Mouse (Mus musculus) forebrain, embryonic 13.5 days (tissue): Measurements from ENCODE around the gene Ankrd26. TPM values are rescaled to one million over a fixed set of nuclear protein-coding genes. Genes with fewer than 3 reads are reported as not detected.
"Not testable (repeated sequence)": the region's sequence is repeated elsewhere in the genome, so short reads cannot be mapped to it uniquely, and the experiment has no call there.

Experiments
- ATAC-seq: fragments of 200-750 bp; cut with Nextera tagmentation; 2 replicates; pipeline ENCODE4 v1.8.0; 2017
- H3K27ac ChIP-seq: fragments of 300-500 bp; sonication (generic); 2 replicates; pipeline ENCODE4 v1.5.1; 2015; ENCODE audit warnings: inconsistent platforms, mild to moderate bottlenecking, moderate library complexity
- H3K27me3 ChIP-seq: fragments of 300-500 bp; sonication (generic); 2 replicates; pipeline ENCODE4 v1.6.1; 2015; ENCODE audit warnings: mild to moderate bottlenecking, inconsistent platforms
- H3K36me3 ChIP-seq: fragments of 300-500 bp; sonication (generic); 2 replicates; pipeline ENCODE4 v1.6.1; 2015; ENCODE audit warnings: mild to moderate bottlenecking, inconsistent platforms; ENCODE audit not compliant: poor library complexity, severe bottlenecking
- H3K4me1 ChIP-seq: fragments of 300-500 bp; sonication (generic); 2 replicates; pipeline ENCODE4 v1.6.1; 2015; ENCODE audit warnings: inconsistent platforms
- H3K4me2 ChIP-seq: fragments of 300-500 bp; sonication (generic); 2 replicates; pipeline ENCODE4 v1.6.1; 2015; ENCODE audit warnings: inconsistent platforms, mild to moderate bottlenecking, moderate library complexity
- H3K4me3 ChIP-seq: fragments of 300-500 bp; sonication (generic); 2 replicates; pipeline ENCODE4 v1.5.1; 2015; ENCODE audit warnings: mild to moderate bottlenecking, inconsistent platforms
- H3K9ac ChIP-seq: fragments of 300-500 bp; sonication (generic); 2 replicates; pipeline ENCODE4 v1.6.1; 2015; ENCODE audit warnings: mild to moderate bottlenecking, inconsistent platforms
- H3K9me3 ChIP-seq: fragments of 300-500 bp; sonication (generic); replicated peaks from 2 replicates; pipeline ENCODE4 v1.6.1; 2016; ENCODE audit warnings: inconsistent platforms
- WGBS: fragments of 180-500 bp; shearing (Covaris S2); methylation state at CpG from one replicate; pipeline ENCODE4 v1.1.7; 2015; 5-methylcytosine and 5-hydroxymethylcytosine counted together
- polyA plus RNA-seq: library from polyadenylated mRNA; unstranded; fragments of >200 nt; fragmentation: Nextera tagmentation; extraction: Ambion mirVana; gene quantifications from 2 replicates; pipeline ENCODE4 v1.2.1, GENCODE M21; 2015

Ankrd26 gene
- polyA plus RNA-seq, 1 experiment from 2014 or later, result 25.8 TPM

DNA sequence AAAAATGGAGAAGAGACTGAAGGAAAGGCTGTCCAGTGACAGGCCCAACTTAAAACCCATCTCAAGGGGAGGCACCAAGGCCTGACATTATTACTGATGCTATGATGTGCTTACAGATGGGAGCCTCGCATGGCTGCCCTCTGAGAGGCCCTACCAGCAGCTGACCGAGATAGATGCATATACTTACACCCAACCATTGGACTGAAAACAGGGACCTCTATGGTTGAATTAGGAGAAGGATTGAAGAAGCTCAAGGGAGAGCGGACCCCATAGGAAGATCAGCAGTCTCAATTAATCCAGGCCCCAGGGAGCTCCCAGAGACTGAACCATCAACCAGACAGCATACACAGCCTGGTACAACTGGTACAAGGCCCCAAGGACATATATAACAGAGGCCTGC lies 5.8 kb upstream of the Ankrd26 start:
- H3K9me3 ChIP-seq, result no peaks in the 10 kb centered on the region
- no peak for ATAC-seq
- H3K9ac ChIP-seq, result no peak overlapping the region
- peaks cover 13% of the 10 kb centered on the region for H3K4me1 ChIP-seq
- no peaks in the 10 kb centered on the region for H3K36me3 ChIP-seq
- no peaks in the 10 kb centered on the region for H3K27me3 ChIP-seq
- H3K4me3 ChIP-seq, result no peak overlapping the region
- WGBS, result 96% methylated on average over 3 of the region's 3 CpGs
- no peak overlapping the region for H3K27ac ChIP-seq
- no peak overlapping the region for H3K4me2 ChIP-seq

- peak overlapping the region; percentile 87 for H3K9ac ChIP-seq
- peaks cover 27% of the 10 kb centered on the region for H3K36me3 ChIP-seq
- H3K27ac ChIP-seq, result no peak overlapping the region
- H3K4me1 ChIP-seq, result peaks cover 44% of the 10 kb centered on the region
- H3K4me2 ChIP-seq, result peak overlapping the region; percentile 93
- H3K9me3 ChIP-seq, result no peaks in the 10 kb centered on the region
- peak overlapping the region; percentile 74 for H3K4me3 ChIP-seq
- 85% methylated on average over 8 of the region's 8 CpGs for WGBS
- H3K27me3 ChIP-seq, result no peaks in the 10 kb centered on the region
- no peak for ATAC-seq
These were observed 801 bp downstream of the Ankrd26 start for GRCm38 (mm10) chr6:118561225-118561624.

GRCm38 (mm10) chr6:118538627-118539026 lies 23.4 kb downstream of the Ankrd26 start:
- no peak overlapping the region for H3K4me2 ChIP-seq
- no peak overlapping the region for H3K9ac ChIP-seq
- H3K27ac ChIP-seq, result no peak overlapping the region
- H3K27me3 ChIP-seq, result no peaks in the 10 kb centered on the region
- 97% methylated on average over 4 of the region's 4 CpGs for WGBS
- ATAC-seq, result no peak
- H3K36me3 ChIP-seq, result peaks cover 69% of the 10 kb centered on the region
- no peaks in the 10 kb centered on the region for H3K9me3 ChIP-seq
- no peak overlapping the region for H3K4me3 ChIP-seq
- no peaks in the 10 kb centered on the region for H3K4me1 ChIP-seq

DNA sequence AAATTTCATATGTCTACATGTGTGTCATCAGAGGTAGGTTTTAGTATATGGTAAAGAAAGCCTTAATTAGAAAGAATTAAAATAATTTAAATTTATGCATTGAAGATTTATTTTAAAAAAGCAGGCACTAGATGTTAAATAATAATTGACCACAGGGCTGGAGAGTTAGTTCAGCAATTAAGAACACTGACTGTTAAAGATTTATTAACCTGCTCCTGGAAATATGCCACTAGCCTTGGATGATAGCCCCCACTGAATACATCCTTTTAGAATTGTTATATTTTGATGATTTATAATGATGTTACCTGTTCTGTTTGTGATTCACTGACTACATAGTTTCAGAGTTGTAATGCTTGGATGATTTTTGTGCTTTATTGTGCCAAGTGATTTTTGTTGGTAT lies 24.8 kb downstream of the Ankrd26 start:
- H3K9ac ChIP-seq, H3K4me1 ChIP-seq, H3K4me3 ChIP-seq, H3K27me3 ChIP-seq, H3K27ac ChIP-seq, H3K4me2 ChIP-seq, ATAC-seq, H3K9me3 ChIP-seq: not testable (repeated sequence)
- H3K36me3 ChIP-seq, result peaks cover 63% of the 10 kb centered on the region

- Histone ChIP-seq H3K4me1 (no peaks in the 10 kb centered on the region), H3K9me3 (no peaks in the 10 kb centered on the region), H3K36me3 (peaks cover 73% of the 10 kb centered on the region), H3K27ac (no peak overlapping the region), H3K9ac (no peak overlapping the region), H3K4me3 (no peak overlapping the region), H3K27me3 (no peaks in the 10 kb centered on the region), H3K4me2 (no peak overlapping the region)
- WGBS, result 92% methylated on average over 10 of the region's 10 CpGs
- no peak for ATAC-seq
These were observed 26.7 kb downstream of the Ankrd26 start for GRCm38 (mm10) chr6:118535321-118535720.

DNA sequence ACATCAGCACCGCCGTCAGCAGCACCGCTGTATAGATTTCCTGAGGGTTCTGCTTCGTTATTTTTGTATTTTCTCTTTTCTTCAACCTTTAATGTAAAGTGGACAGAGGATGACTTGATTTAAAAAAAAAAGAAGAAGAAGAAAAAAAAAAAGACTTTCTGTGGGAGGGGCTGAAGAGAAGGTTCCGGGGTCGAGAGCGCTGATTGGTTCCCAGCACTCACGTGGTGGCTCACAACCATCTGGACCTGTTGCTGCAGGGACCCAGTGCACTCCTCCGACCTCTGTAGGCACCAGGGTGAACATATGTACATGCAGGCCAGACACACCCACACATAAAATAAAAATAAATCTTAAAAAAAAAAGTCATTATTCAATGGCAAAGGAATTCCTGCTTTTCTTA lies 28.6 kb downstream of the Ankrd26 start:
- Histone ChIP-seq H3K9me3 (no peaks in the 10 kb centered on the region), H3K9ac (no peak overlapping the region), H3K4me2 (no peak overlapping the region), H3K36me3 (peaks cover 72% of the 10 kb centered on the region), H3K4me3 (no peak overlapping the region), H3K4me1 (no peaks in the 10 kb centered on the region), H3K27me3 (no peaks in the 10 kb centered on the region), H3K27ac (no peak overlapping the region)
- no peak for ATAC-seq
- 89% methylated on average over 9 of the region's 9 CpGs for WGBS

- ATAC-seq, result no peak
- no peaks in the 10 kb centered on the region for H3K27me3 ChIP-seq
- 90% methylated on average over 7 of the region's 7 CpGs for WGBS
- no peak overlapping the region for H3K27ac ChIP-seq
- no peaks in the 10 kb centered on the region for H3K4me1 ChIP-seq
- no peaks in the 10 kb centered on the region for H3K9me3 ChIP-seq
- no peak overlapping the region for H3K4me3 ChIP-seq
- no peak overlapping the region for H3K9ac ChIP-seq
- no peak overlapping the region for H3K4me2 ChIP-seq
- peaks cover 85% of the 10 kb centered on the region for H3K36me3 ChIP-seq
These were observed 41.4 kb downstream of the Ankrd26 start for GRCm38 (mm10) chr6:118520668-118521067.

GRCm38 (mm10) chr6:118513335-118514012 lies 48.6 kb downstream of the Ankrd26 start:
- H3K9me3 ChIP-seq, result no peaks in the 10 kb centered on the region
- peaks cover 82% of the 10 kb centered on the region for H3K36me3 ChIP-seq
- H3K4me3 ChIP-seq, result no peak overlapping the region
- WGBS, result 93% methylated on average over 12 of the region's 12 CpGs
- ATAC-seq, result no peak
- no peak overlapping the region for H3K9ac ChIP-seq
- no peaks in the 10 kb centered on the region for H3K27me3 ChIP-seq
- no peak overlapping the region for H3K27ac ChIP-seq
- no peak overlapping the region for H3K4me2 ChIP-seq
- no peaks in the 10 kb centered on the region for H3K4me1 ChIP-seq

GRCm38 (mm10) chr6:118499010-118499409 lies 63.0 kb downstream of the Ankrd26 start:
- H3K27ac ChIP-seq, result no peak overlapping the region
- 90% methylated on average over 7 of the region's 7 CpGs for WGBS
- H3K9me3 ChIP-seq, result no peaks in the 10 kb centered on the region
- H3K36me3 ChIP-seq, result peaks cover 27% of the 10 kb centered on the region
- H3K9ac ChIP-seq, result no peak overlapping the region
- ATAC-seq, result no peak
- H3K4me3 ChIP-seq, result no peak overlapping the region
- H3K27me3 ChIP-seq, result no peaks in the 10 kb centered on the region
- no peak overlapping the region for H3K4me2 ChIP-seq
- no peaks in the 10 kb centered on the region for H3K4me1 ChIP-seq

- H3K4me2 ChIP-seq, result no peak overlapping the region
- H3K9me3 ChIP-seq, result no peaks in the 10 kb centered on the region
- WGBS, result 88% methylated on average over 1 of the region's 1 CpGs
- H3K4me3 ChIP-seq, result no peak overlapping the region
- no peak overlapping the region for H3K9ac ChIP-seq
- peaks cover 66% of the 10 kb centered on the region for H3K27me3 ChIP-seq
- no peak for ATAC-seq
- no peak overlapping the region for H3K27ac ChIP-seq
- H3K4me1 ChIP-seq, result peaks cover 24% of the 10 kb centered on the region
- H3K36me3 ChIP-seq, result no peaks in the 10 kb centered on the region
These were observed 79.9 kb downstream of the Ankrd26 start for GRCm38 (mm10) chr6:118482125-118482524.

GRCm38 (mm10) chr6:118478957-118479708 lies 82.9 kb downstream of the Ankrd26 start, which contains the start of gene Zfp9:
TSS of gene Zfp9 (minus strand) at chr6:118479320.
- H3K4me1 ChIP-seq, result peaks cover 30% of the 10 kb centered on the region
- under 1% methylated on average over 43 of the region's 57 CpGs for WGBS

DNA sequence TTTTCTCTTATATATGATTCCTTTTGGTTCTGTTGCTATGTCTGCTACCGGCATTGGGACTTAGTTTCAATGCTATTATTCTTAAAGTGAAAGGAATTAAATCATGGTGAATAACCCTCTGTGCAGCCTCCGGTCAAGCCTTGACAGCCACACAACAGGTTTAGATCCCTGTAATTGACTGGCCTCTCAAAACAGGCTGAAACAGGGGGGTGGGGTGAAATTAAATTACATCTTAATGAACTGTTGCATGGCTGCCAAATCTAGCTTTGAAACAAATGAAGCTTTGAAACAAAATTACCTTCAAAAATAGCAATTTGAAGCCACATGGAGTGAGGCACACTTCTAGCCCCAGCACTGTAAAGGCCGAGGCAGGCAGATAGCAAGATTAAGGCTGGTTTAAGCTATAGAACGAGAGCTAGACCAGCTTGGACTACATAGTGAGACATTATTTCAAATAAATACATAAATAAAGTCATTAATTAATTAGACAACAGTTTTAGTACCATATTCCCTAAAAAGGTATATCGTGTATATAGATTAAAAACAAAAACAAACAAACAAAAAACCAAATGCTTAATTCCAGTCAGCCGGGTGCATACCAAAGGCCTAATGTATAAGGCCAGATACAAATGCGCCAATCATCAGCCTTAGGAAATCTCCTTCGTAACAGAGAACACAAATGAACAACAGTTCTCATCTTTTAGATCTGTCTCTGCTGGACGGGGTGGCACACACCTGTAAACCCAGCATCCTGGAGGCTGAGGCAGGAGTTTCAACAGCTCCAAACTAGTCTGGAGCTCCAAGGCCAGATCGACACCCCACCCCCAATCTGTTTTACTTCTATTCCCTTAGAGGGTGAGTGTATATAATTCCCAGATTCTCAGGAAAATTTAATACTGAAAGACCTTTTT lies 83.9 kb downstream of the Ankrd26 start:
- no peaks in the 10 kb centered on the region for H3K36me3 ChIP-seq
- peaks cover 74% of the 10 kb centered on the region for H3K27me3 ChIP-seq
- H3K4me2 ChIP-seq, result peak overlapping the region; percentile 71
- H3K4me1 ChIP-seq, result peaks cover 30% of the 10 kb centered on the region
- WGBS, result 8% methylated on average over 10 of the region's 10 CpGs
- no peaks in the 10 kb centered on the region for H3K9me3 ChIP-seq
- no peak overlapping the region; the same call in 1 of the 2 replicates for H3K27ac ChIP-seq
- ATAC-seq, result peak; percentile 46
- H3K4me3 ChIP-seq, result peak overlapping the region; percentile 56
- H3K9ac ChIP-seq, result peak overlapping the region; percentile 76

More at GRCm38 (mm10) chr6:118478957-118479708, 82.9 kb downstream of the Ankrd26 start, which contains the start of gene Zfp9:
- Histone ChIP-seq H3K9me3 (no peaks in the 10 kb centered on the region), H3K36me3 (no peaks in the 10 kb centered on the region), H3K9ac (peak within 1 kb of the TSS; percentile 76), H3K4me2 (peak within 1 kb of the TSS; percentile 71), H3K4me3 (peak within 1 kb of the TSS; percentile 56), H3K27me3 (peaks cover 73% of the 10 kb centered on the region), H3K27ac (peak within 1 kb of the TSS; percentile 69)
- ATAC-seq, result peak; percentile 89
